Mouse (Mus musculus) layer of hippocampus, postnatal 14 days (tissue): ENCODE data around the gene Cyb561d1. TPM values are rescaled to one million over a fixed set of nuclear protein-coding genes. Genes with fewer than 3 reads are reported as not detected.

Experiments used
- DNase-seq, 2 experiments: peaks; one replicate each; pipeline ENCODE4 v3.0.0; 2021 to 2022; ENCODE audit warnings: low spot score in 2 of 2, mixed read lengths in 1 of 2
- total RNA-seq, 2 experiments: library from RNA; stranded (reverse); gene quantifications; 2 replicates each; pipeline ENCODE4 v1.2.3; 2021

Gene Cyb561d1
- total RNA-seq, 2 experiments from 2014 or later = 11.5 to 12.4 TPM

DNA sequence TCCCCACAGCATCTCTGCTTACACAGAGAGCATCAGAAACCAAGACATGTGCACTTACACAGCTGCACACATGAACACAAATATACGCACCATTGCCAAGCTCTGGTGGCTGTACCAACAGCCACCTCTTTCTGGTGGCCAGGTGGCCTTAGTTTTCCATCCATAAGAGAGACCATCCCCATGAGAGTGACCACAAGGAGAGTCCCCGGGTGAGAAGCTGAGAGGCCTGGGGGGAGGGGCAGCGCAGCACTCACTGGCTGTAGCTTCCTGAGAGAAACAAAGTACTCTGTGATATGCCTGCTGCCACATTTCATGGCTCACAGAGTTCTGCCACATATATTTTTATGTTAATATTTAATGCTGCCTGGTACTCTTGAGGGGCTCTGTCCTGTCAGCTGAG lies 31.8 kb downstream of the Cyb561d1 start:
- DNase-seq = no peak

DNA sequence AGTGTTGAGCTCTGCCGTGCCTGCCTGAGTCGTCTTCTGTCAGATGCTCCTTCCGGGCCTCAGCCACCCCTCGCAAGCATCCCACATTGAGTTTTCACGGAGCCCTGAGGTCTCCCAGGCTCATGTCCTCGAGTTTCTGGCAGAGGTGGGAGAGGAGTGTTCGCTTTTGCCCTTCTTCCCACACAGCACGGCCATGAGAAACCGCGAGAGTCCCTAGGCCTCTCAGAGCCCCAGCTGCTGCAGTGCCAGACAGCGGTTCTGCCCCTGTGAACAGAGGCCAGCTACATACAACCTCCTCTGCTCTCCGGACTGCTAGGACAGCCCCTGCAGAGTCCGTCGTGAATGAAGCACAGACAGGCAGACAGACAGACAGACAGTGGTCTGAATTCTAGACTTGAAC lies 33.5 kb downstream of the Cyb561d1 start:
- DNase-seq = no peak

DNA sequence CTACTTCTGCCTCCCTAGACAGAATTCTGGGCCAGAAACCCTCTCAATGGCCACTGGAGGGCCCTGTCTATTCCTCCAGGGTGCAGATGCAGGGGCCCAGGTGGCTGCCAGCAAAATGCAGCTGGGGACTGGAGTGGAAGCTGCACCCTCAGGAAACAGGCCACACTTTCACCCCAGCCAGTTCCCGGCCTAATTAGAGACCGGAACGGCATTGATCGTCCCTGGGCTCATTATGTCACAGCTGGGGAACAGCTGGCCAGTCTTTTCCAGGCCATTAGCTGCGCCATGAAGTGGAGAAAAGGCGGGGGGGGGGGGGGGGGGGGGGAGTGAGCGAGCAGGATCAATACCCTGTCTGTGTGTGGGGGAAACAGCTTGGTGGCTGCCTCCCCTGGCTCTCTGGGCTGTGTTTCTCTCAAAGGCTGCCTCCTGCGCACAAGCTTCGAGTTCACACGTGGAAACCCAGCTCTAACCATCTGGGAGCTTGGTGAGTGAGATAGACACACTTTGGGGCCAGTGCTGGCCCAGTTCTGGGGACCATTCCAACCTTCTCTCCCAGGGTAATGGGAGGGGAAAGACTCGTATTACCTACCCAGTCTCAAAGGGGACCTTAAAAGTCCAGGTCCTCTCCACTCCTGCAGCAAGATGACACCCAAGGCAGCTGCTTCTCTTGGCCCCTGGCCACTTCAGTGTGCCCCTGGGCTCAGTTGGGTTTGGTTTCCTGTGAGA lies 34.4 kb downstream of the Cyb561d1 start:
- peak; percentile 71 to 77 for DNase-seq

DNA sequence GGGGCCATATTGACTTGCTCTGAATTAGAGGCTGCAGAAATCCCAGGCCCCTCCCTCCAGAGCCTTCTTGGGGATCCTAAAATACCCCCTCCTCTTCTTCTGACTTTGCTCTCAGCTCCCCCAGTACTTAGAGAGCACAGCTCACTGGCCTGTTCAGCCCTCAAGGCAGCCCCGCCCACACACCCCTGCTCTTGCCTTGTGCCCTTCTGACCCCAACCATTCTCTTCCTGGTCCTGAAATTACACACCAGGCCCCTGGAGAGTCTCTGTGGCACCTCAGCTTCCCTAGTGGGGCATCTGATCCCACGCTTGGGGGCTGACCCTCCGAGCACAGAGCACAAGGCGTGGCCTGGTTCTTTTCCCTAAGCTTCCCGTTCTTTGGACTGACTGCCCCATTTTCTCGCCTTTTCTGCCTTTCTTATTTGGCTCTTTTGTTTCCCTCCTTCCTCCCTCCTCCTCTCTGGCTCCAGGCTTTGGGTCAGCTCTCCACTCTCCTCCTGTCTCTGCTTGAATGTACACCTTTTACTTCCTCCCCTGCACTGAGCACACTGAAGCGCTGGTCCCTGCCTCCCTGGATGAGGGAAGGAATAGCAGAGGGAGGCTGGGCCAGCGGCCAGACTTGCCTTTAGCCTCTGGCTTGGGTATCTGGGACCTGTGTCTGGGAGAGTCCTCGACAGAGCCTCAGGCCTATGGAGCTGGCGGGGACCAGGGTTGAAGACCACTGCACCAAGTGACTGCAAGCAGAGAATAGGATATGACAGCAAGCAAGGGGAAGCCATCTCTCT lies 35.3 kb downstream of the Cyb561d1 start:
- DNase-seq = no peak

DNA sequence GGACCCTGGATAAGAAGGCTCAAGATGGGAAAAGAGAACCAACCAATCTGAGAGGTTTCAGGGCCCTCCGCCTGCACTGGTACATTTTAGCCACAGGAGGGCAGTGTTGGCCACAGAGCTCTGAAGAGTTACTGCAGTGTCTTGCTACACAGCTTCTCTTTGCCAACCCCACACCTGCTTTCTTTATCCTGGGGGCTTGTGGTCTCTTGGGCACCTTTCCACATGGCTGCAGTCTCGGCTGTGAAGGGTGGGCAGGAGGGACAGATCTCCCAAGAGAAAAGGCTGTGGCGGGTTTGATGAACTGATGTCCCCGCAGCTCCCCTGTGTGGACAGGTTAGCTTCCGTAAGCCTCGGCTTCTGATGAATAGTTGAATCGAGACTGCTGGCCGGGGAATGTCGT lies 36.2 kb downstream of the Cyb561d1 start:
- DNase-seq = peak; percentile 91 to 92

DNA sequence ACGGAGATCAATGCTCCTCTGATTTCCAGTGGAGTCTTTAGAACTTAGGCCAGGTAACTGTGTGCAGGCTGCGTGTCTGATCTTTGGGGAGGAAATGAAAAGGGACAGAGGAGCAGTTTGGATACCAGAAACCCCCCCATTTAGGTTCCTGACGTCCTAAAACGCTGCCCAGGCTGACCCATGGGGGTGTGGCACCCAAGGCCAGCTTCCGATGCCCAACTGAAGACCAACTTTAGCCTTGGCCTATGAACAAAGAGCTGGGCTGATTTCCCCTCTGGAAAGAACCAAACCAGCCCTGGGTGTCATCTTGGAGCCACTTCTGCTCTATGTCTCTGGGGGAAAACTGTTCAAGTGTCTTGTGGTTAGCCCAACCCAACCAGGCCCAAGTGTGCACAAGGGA lies 36.9 kb downstream of the Cyb561d1 start:
- no peak for DNase-seq

DNA sequence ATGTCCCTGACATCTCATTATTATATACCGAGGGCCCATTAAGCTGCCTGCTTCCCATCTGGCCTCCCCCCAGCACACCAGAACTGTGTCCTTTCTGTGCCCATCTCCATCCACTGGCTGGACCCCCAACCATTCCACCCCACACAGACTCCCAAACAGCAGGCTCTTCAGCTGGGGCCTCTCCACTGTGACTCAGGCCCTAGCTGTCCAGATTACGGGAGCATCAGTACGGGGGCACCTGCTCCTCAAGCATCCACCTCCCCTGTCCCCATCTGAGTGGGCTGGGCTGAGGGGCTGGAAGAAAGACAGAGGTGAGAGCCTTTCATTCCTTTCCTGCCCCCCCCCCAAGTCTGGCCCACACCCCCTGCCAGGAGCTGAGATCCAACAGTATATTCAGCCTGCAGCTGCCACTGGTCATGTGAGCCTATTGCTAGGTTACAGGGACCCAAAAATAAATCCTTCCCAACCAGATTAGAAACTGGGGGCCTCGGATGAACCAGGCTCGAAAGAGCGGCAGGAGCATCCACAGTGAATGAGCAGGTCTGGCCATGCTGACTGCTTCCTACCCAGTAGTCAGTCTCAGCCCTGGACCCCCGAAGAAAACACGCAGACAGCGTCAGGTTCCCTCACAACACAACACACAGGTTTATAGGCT lies 42.5 kb downstream of the Cyb561d1 start:
- peak in 1 of 2 experiments; percentile 78 for DNase-seq

DNA sequence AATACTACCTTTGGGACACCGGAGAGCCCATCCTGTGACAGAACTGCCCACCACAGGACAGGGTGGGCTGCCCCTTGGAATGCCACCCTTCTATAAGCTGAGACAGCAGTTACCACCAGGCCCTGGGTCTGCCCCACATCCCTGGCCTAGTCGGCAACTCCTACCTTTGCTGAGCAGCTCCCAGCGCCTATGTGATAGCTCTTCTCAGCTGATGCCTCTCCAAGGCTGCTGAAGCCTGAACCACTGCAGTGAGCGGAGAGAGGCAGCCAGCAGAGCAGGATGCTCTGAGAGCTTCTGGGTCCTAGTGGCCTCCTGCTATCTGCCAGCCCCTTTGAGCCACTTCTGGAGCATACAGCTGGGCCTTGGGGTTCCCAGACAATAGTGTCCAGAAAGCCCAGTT lies 46.4 kb downstream of the Cyb561d1 start, which contains the start of gene Gpr61:
TSS of gene Gpr61 (minus strand) at position 227 of the 400 bp plus-strand sequence.
- peak in 1 of 2 experiments; percentile 76 for DNase-seq

DNA sequence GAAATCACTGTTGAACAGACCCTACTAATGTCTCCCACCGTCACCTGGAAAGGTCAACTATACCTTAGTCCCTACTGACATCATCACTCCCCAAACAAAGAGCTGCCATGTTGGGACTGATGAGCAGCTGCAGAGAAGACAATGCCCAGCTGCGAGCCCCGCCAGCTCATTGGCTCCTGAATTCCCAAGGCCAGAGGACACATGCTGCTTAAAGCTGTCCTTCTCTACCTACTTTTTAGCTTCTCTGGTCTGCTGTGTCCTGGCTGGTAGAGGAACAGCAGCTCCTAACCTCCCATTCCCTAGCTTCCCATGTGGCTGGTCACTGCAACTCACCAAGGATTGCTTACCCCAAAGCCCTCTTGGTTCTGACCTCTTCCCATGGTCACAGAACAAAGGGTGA lies 48.7 kb downstream of the Cyb561d1 start:
- DNase-seq = no peak

DNA sequence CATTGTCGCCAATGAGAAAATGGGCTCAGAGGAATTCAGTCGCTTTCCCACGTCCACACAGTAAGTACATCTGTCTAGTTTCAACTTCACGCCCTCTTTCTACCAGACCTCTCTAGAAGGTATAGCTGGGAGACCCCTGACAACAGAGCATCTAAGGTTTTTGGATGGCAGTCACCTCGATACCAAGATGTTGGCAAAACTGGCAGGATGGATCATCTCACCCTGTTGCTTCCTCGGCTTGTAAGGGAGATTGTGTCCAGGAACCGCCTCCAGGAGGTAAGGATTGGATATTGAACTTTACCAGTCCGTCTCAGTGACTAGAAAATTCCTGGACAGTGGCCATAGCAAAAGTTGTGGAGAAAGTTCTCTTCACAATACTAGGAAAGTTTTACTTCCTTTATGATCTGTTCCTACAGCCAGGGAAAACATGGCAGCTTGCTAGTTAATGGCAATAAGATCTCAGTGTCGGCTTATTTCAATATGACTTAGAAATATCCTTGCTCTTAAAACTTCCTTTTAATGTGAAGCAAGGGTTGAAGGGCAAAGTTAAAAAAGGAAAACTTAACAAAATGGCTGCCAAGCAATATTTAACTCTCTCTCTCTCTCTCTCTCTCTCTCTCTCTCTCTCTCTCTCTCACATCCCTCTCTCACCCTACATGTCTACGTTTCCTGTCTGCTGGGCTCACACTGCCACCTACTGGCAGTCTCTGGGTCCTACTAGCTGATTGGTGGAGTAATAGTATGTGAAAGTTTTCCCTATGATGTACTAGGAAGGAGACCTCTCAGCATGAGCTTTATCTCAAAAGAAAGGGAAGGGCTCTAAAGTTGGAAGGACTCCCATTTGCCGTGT lies 53.4 kb downstream of the Cyb561d1 start:
- DNase-seq = peak; percentile 82 to 94

DNA sequence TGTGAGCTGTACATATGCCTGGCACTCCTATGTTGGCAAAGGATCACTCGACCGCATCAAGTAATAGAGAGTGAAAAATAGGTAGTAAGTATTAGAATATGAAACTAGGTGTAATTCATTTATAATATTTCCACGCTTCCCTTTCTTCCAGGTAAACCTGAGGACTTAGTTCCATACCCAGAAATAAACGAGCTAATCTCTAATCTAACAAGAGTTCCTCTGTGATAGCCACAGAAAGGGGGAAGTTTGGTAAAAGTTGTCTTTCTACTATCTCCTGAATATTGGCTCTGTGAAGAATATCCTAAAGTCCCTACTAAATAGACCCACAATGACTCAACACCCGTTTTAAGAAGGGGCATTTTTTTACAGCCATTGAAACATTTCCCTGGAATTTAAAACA lies 54.3 kb downstream of the Cyb561d1 start:
- no peak for DNase-seq

Other genes starting within 250 kb of the Cyb561d1 start
- not detected for gene Gstm3, start 231.9 kb downstream of the Cyb561d1 start, total RNA-seq
- gene Gstm2, start 214.8 kb downstream of the Cyb561d1 start, total RNA-seq = 1 to 10 TPM; 2.2 to 4.0 TPM
- 100 to 1,000 TPM; 151 to 159 TPM for gene Gstm1, start 183.2 kb downstream of the Cyb561d1 start, total RNA-seq
- 10 to 100 TPM; 11.3 to 13.2 TPM for gene Gstm4, start 156.3 kb downstream of the Cyb561d1 start, total RNA-seq
- gene Ampd2, start 114.6 kb downstream of the Cyb561d1 start, total RNA-seq = 10 to 100 TPM; 55.6 to 58.8 TPM
- not detected for gene Gnat2, start 108.4 kb downstream of the Cyb561d1 start, total RNA-seq
- gene Gnai3, start 55.1 kb downstream of the Cyb561d1 start, total RNA-seq = 10 to 100 TPM; 38.1 to 44.4 TPM
- gene Gpr61, start 46.3 kb downstream of the Cyb561d1 start, total RNA-seq = 10 to 100 TPM; 14.4 to 15.2 TPM
- 10 to 100 TPM; 47.2 to 49.0 TPM for gene Amigo1, start 14.9 kb downstream of the Cyb561d1 start, total RNA-seq
- 10 to 100 TPM; 20.9 to 24.4 TPM for gene Atxn7l2, start 9.7 kb upstream of the Cyb561d1 start, total RNA-seq
- 1 to 10 TPM; 1.8 to 2.6 TPM for gene Sypl2, start 25.4 kb upstream of the Cyb561d1 start, total RNA-seq
- 10 to 100 TPM; 77.2 to 80.1 TPM for gene Psma5, start 55.7 kb upstream of the Cyb561d1 start, total RNA-seq
- gene Sort1, start 82.9 kb upstream of the Cyb561d1 start, total RNA-seq = 100 to 1,000 TPM; 255 to 268 TPM
- gene Mybphl, start 163.7 kb upstream of the Cyb561d1 start, total RNA-seq = under 1 TPM in 1 of 2 experiments, not detected in 1; 0.94 TPM
- gene Psrc1, start 182.6 kb upstream of the Cyb561d1 start, total RNA-seq = 10 to 100 TPM; 12.6 to 12.9 TPM
- gene Celsr2, start 214.3 kb upstream of the Cyb561d1 start, total RNA-seq = 100 to 1,000 TPM; 184 to 194 TPM
- 100 to 1,000 TPM; 199 to 200 TPM for gene Sars, start 244.0 kb upstream of the Cyb561d1 start, total RNA-seq